Mouse (Mus musculus) cerebellum, adult 2 months (tissue): ENCODE results near the gene Cabin1. TPM values are rescaled to one million over a fixed set of nuclear protein-coding genes. Genes with fewer than 3 reads are reported as not detected.

Experiments
- DNase-seq, 2 experiments: peaks; one replicate each; pipeline ENCODE4 v3.0.0; 2021
- H3K27ac ChIP-seq: fragments of 200-500 bp; 2 replicates; pipeline ENCODE4 v1.5.1; 2012; ENCODE audit warnings: low read length, control low read depth, inconsistent platforms; ENCODE audit not compliant: insufficient read depth
- H3K27me3 ChIP-seq: fragments of 200-500 bp; 2 replicates; pipeline ENCODE4 v1.6.1; 2012; ENCODE audit warnings: inconsistent platforms, mild to moderate bottlenecking, low read length, moderate library complexity; ENCODE audit not compliant: control insufficient read depth, insufficient read depth
- H3K4me1 ChIP-seq: fragments of 200-500 bp; 2 replicates; pipeline ENCODE4 v1.6.1; 2011; ENCODE audit warnings: low read length; ENCODE audit not compliant: control insufficient read depth, insufficient read depth
- H3K4me3 ChIP-seq: fragments of 200-500 bp; replicated peaks from 2 replicates; pipeline ENCODE3; 2011; ENCODE audit warnings: mild to moderate bottlenecking, low read depth, low read length, control low read depth; ENCODE audit not compliant: insufficient read depth
- CTCF ChIP-seq: fragments of 200-500 bp; IDR thresholded peaks from 2 replicates; pipeline ENCODE4 v1.5.1; 2011; ENCODE audit warnings: low read depth, mild to moderate bottlenecking, control low read depth, low read length, moderate library complexity, borderline replicate concordance; ENCODE audit not compliant: insufficient read depth
- POLR2A ChIP-seq: fragments of 200-500 bp; IDR thresholded peaks from 2 replicates; pipeline ENCODE4 v1.6.1; 2011; ENCODE audit warnings: low read length, control low read depth, borderline replicate concordance; ENCODE audit not compliant: insufficient read depth
- WGBS: fragments of 180-500 bp; shearing (Covaris S2); methylation state at CpG from one replicate; pipeline ENCODE4 v1.1.7; 2018; 5-methylcytosine and 5-hydroxymethylcytosine counted together
- polyA plus RNA-seq: library from polyadenylated mRNA; depleted of rRNA; stranded (reverse); fragments of >200 nt; gene quantifications from 2 replicates; pipeline ENCODE4 v1.2.3, GENCODE M21; 2012; rRNA removed

Gene Cabin1
- 48.6 and 62.2 TPM in 2 replicates for polyA plus RNA-seq

DNA sequence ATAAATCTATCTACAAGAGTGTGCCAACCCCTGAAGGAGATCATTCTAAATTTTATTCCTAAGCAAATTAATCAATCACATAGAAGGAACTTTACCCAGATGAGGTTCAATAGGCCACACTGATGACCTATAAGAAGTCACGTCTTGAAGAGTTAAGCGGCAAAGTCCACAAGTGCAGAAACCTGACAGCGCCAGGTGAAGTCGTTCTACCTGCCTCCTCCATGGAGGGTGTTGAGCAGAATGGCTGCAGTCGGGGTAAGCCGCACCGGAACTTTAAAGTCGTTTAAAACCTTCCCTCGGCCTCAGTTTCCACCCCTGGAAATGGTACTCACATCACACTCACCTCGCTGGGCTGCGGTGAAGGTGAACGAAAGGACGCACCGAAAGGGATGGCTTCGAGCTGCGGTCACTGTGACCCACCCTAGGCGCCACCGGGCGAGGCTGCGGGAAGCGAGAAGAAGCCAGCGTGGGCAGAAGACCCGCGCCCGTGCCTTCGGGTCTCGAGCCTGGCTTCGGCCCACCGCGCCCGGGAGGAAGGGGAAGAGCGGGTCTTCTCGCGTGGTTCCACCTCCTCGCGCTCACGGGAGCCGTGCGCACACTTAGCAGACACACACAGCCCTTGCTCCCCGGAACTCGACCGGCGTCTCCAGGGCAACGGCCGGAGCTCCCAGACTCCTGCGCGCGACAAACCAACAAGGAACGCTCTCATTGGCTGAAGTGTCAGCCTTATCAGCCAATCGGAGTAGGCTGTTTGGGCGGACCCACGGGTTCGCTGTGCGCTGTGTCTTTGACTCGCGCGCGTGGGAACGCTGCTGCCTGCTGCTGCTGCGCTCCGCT is at the start of gene Cabin1:
Gene Cabin1, minus strand, starts transcription at position 660 of the 837 bp plus-strand sequence.
- Histone ChIP-seq H3K4me3 (peak within 1 kb of the TSS; percentile 59), H3K27me3 (no peaks in the 10 kb centered on the region), H3K4me1 (no peaks in the 10 kb centered on the region; the same call in 1 of the 2 replicates), H3K27ac (0 out of 2 replicates have a peak within 1 kb of the TSS, but pooled peaks have one; percentile 10)
- under 1% methylated on average over 61 of the region's 61 CpGs for WGBS
- TF ChIP-seq POLR2A (peak; percentile 98), CTCF (no peak)
- peak; percentile 97 to 98 for DNase-seq

DNA sequence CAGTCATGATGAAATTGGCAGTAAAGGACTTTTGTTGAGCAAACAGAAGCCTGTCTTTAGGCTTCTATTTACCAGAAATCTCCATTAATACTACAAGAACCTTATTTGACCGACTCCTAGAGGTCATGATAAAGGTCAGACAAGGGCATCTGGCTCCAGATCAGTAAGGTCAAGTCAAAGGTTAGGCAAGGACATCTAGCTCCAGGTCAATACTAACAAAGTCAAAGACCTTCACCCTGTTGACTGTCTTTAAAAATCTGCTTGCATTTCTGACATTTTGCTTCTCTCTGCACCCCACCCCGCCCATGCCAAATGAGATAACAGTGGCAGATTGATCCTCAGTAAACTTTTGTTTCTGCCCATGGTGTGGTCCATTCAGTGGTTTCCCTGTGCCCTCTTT is 40.1 kb upstream of the Cabin1 start:
- H3K27ac ChIP-seq, result no peak overlapping the region
- DNase-seq, result no peak
- TF ChIP-seq CTCF (no peak), POLR2A (no peak)
- H3K27me3 ChIP-seq, result no peaks in the 10 kb centered on the region
- H3K4me3 ChIP-seq, result no peak overlapping the region
- WGBS, result 69% methylated on average over 2 of the region's 2 CpGs
- H3K4me1 ChIP-seq, result no peaks in the 10 kb centered on the region

DNA sequence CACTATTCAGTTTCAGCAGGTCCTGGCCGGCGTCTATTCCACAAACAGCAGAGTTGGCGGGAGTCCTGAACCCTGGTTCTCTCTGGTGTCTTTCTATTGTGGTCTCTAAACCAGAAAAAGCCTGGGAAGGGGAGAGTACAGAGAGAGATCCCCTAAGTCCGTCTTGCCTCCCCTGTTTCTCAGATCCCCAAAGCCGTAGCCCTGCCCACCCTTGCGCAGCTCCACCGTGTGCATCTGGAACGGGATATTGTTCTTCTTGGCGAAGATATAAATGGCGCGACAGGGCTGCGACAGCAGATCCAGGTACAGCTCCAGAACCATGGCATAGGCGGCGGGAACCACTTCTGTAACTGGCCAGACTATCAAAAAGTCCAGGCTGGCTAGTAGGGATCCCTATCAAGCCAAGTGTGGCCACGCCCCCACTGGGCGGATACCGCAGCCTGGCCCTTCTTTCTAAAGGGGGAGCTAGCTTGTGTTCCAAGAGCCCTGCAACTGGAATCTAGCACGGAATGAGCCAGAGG is 34.1 kb upstream of the Cabin1 start, which contains the start of gene Gstt1:
Gene Gstt1, minus strand, starts transcription at position 409 of the 521 bp plus-strand sequence.
- peak within 1 kb of the TSS; percentile 90 for H3K27ac ChIP-seq
- no peaks in the 10 kb centered on the region for H3K27me3 ChIP-seq
- 2% methylated on average over 18 of the region's 18 CpGs for WGBS
- peak; percentile 72 to 75 for DNase-seq
- peak within 1 kb of the TSS; percentile 93 for H3K4me3 ChIP-seq
- H3K4me1 ChIP-seq, result peaks cover 4% of the 10 kb centered on the region
- TF ChIP-seq CTCF (no peak), POLR2A (peak; percentile 54; the same call in 1 of the 2 replicates)

DNA sequence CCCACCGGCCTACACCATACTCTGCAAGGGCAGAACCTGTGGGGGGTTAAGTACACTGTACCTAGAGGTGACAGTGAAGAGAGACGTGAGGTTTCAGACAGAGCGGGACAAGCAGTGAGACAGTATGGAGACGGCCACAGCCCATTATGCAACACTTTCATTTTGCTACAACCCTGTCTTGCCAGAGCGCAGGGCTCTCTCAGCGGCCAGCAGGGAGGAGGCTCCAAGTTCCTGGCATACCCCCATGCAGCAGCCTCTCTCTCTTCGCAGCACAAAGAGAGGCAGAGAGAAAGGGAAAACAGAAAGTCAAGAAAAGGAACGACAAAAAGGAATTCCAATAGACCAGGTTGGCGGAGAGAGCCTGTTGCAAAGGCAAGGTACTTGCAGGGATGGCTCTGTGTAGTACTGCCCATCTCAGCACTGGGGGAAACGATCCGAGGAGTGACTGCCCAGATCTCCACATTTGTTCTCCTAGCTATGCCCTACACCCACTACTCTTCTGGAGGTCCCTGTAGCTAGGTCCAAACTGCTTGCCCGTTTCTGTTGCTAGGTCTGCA is 33.6 kb upstream of the Cabin1 start:
- WGBS, result 1% methylated on average over 12 of the region's 12 CpGs
- DNase-seq, result peak; percentile 79 to 80
- H3K27ac ChIP-seq, result peak overlapping the region; percentile 90

DNA sequence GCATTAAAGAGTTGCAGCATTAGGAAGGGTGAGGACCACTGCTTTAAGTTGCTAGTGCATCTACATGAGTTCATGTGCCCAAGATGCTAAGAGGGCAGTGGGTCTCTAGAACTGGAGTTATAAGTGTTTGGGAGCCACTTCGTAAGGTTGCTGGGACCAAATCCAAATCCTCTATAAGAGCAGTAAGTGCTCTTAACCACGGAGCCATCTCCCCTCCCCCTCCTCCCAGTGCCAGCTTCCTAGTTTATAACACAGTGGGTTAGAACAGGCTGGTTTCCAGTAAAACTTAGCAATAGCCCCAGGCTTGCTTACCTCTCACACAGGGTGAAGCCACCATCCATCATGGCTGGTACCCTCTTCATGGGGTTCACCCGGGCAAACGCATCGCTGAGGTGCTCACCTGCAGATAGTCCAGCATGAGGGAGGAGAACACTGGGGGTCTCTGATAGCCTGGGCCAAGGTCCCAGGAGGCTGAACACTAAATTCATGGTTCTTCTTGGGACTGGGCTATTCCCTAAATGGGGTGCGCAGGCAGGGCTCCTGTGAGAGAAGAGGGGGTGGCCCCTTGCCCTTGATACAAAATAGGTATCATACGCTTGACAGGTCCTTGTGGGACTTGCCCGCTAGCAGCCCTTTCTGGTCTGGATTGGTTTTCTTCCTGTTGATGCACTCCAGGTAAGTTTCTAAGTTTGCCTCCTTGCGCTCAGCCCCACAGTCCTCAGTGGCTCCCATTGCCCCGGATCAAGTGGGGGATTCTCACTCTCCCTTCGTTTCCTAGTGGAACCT is 32.8 kb upstream of the Cabin1 start:
- WGBS, result 54% methylated on average over 11 of the region's 11 CpGs
- TF ChIP-seq POLR2A (no peak), CTCF (no peak)
- no peak overlapping the region for H3K27ac ChIP-seq
- peaks cover 4% of the 10 kb centered on the region for H3K4me1 ChIP-seq
- H3K4me3 ChIP-seq, result peak overlapping the region; percentile 53
- DNase-seq, result peak in 1 of 2 experiments; percentile 19
- H3K27me3 ChIP-seq, result no peaks in the 10 kb centered on the region

More for the DNA sequence above, 33.6 kb upstream of the Cabin1 start:
- Histone ChIP-seq H3K27me3 (no peaks in the 10 kb centered on the region), H3K4me3 (peak overlapping the region; percentile 93), H3K4me1 (peaks cover 4% of the 10 kb centered on the region)
- no peak for TF ChIP-seq CTCF
- TF ChIP-seq POLR2A, result peak; percentile 49; the same call in 1 of the 2 replicates

DNA sequence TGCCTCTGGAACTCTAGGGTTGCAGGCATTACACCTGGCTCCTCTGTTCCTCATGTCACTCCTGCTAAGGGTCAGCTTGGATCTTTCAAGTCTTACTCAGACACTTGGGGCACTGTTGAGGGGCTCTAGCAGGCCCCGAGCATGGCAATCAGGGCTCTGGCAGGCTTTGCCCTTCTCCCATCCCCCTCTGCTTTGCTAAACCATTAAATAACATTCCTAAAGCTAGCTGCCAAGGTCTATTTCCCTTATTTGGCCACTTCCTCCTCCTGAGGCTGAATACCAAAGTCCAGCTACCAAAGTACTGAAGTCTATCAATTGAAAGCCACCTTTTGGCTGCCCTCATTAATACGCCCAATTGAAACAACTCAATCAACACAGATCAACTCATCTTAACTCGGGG is 30.7 kb upstream of the Cabin1 start:
- Histone ChIP-seq H3K27ac (no peak overlapping the region), H3K4me3 (no peak overlapping the region), H3K27me3 (no peaks in the 10 kb centered on the region), H3K4me1 (peaks cover 4% of the 10 kb centered on the region)
- TF ChIP-seq POLR2A, result no peak
- TF ChIP-seq CTCF, result no peak
- DNase-seq, result no peak
- whole genome bisulfite sequencing, result 39% methylated on average over 3 of the region's 3 CpGs

DNA sequence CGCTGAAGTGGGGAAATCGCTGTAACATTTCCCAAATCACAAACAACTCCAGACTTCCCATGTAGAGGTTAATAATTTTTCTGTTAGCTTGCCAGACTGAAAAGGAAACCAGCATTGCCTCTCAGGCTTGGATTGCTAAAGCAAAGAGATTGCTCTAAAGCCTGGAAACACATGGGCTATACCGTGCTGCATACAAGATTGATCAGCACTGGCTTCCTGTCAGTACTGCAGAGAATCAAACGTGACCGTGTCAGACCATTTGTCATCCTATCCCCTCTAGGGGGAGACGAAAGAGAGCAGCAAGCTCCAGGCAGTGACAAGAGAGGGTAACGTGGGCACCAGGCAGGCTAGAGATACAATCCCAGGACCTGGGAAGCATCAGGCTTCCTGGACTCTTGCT is 26.6 kb upstream of the Cabin1 start:
- H3K4me3 ChIP-seq, result no peak overlapping the region
- no peak for DNase-seq

More for the DNA sequence above, 26.6 kb upstream of the Cabin1 start:
- Histone ChIP-seq H3K4me1 (no peaks in the 10 kb centered on the region; the same call in 1 of the 2 replicates), H3K27me3 (no peaks in the 10 kb centered on the region), H3K27ac (no peak overlapping the region)
- WGBS, result 40% methylated on average over 7 of the region's 7 CpGs
- no peak for TF ChIP-seq CTCF
